Mouse (Mus musculus): ENCODE measurements around the gene Hspg2. TPM values are rescaled to one million over a fixed set of nuclear protein-coding genes. Genes with fewer than 3 reads are reported as not detected.

The Hspg2 gene
- polyA plus RNA-seq, 1 experiment from 2014 or later: 3.4 TPM

DNA sequence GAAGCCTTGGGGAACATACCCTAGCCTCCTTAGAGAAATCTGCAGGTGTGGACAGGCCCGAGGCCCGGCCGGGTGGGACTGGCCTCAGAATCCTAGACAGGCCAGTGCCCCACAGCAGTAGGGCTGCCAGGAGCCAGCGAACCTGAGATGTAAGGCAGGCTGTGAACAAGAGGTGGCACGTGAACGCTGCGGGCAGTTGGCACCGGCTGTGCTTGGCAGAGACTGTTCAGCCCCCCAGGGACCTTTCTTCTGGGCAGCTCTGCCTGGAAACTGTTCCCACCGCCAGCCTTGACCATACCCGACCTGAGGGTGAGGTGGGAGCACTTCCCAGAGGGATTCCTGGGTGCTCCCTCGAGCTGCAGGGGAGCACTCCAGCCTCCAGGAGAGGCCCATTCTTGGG lies 24.0 kb downstream of the Hspg2 start:
- Histone ChIP-seq H3K27ac (ENCODE audit: low read length) (no peak overlapping the region), H3K4me1 (ENCODE audit: control insufficient read depth, insufficient read depth, low read length) (peaks cover 7% of the 10 kb centered on the region; the same call in 1 of the 2 replicates), H3K4me2 (ENCODE audit: low read length) (no peak overlapping the region), H3K9ac (ENCODE audit: low read depth, low read length) (no peak overlapping the region), H3K27me3 (ENCODE audit: control insufficient read depth, insufficient read depth, low read depth, low read length) (no peaks in the 10 kb centered on the region), H3K4me3 (ENCODE audit: low read depth, low read length) (no peak overlapping the region), H3K36me3 (ENCODE audit: control insufficient read depth, insufficient read depth, low read length) (no peaks in the 10 kb centered on the region), H3K9me3 (replicated peaks; ENCODE audit: control insufficient read depth, low read length, poor library complexity, severe bottlenecking) (no peaks in the 10 kb centered on the region)
- WGBS: 75% methylated on average over 11 of the region's 11 CpGs
- ATAC-seq: no peak

DNA sequence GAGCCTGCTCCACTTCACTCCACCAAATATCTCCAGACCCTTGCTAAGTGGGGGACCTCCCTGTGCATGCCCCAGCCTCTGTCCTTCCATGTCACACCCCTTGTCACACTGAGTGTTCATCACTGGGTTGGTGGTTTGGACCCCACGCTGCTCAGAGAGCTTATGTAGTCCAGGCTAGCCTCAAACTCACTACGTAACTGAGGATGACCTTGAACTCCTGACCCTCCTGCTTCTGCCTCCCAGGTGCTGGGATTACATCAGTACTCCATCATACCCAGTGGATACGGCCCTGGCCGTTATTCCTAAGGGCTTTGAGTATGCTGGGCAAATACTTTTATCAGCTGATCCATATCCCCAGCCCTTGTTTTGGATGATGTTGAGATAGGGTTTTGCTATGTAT lies 24.6 kb downstream of the Hspg2 start:
- 97% methylated on average over 4 of the region's 4 CpGs for WGBS
- no peaks in the 10 kb centered on the region for H3K27me3 ChIP-seq (ENCODE audit: control insufficient read depth, insufficient read depth, low read depth, low read length)
- H3K4me2 ChIP-seq (ENCODE audit: low read length): no peak overlapping the region
- H3K9me3 ChIP-seq (replicated peaks; ENCODE audit: control insufficient read depth, low read length, poor library complexity, severe bottlenecking): no peaks in the 10 kb centered on the region
- H3K4me3 ChIP-seq (ENCODE audit: low read depth, low read length): no peak overlapping the region
- H3K36me3 ChIP-seq (ENCODE audit: control insufficient read depth, insufficient read depth, low read length): no peaks in the 10 kb centered on the region
- no peak for ATAC-seq
- no peak overlapping the region for H3K27ac ChIP-seq (ENCODE audit: low read length)
- peaks cover 7% of the 10 kb centered on the region; the same call in 1 of the 2 replicates for H3K4me1 ChIP-seq (ENCODE audit: control insufficient read depth, insufficient read depth, low read length)
- H3K9ac ChIP-seq (ENCODE audit: low read depth, low read length): no peak overlapping the region

DNA sequence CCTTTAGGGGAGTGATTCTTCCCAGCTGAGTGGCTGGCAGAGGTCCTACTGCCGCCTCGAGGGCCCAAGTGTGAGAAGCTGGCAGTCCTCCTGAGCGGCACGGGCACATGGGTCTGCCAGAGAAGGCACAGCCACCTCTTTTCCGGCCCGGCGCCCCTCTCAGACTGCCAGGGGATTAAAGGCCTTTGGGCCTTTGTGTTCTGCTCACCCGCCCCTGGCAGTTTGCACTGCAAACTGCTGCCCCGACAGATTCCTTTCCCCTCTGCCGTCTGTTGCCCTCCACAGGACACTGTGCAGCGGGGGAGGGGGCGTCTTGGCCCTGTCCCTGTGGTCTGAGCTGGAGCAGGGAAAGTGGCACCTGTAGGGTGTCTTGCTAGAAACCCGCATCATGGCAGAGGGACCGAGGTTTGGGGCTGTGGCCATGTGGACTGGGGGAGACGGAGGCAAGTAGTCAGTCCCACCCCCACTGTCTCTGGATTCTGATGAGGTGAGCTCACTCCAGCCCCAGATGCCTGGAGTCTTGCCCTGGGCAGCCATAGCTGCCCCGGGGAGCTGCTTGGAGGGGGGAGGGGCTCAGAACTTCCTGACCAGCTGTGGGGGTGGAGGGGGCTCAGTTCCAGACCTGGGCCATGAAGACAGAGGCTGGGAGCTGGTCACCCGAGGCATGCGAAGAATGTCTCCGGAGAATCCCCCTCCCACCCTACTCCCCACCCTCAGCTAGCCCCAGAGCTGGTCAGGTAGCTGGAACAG lies 26.4 kb downstream of the Hspg2 start:
- no peak overlapping the region for H3K4me2 ChIP-seq (ENCODE audit: low read length)
- no peaks in the 10 kb centered on the region for H3K9me3 ChIP-seq (replicated peaks; ENCODE audit: control insufficient read depth, low read length, poor library complexity, severe bottlenecking)
- H3K27me3 ChIP-seq (ENCODE audit: control insufficient read depth, insufficient read depth, low read depth, low read length): no peaks in the 10 kb centered on the region
- no peak overlapping the region for H3K9ac ChIP-seq (ENCODE audit: low read depth, low read length)
- 5% methylated on average over 19 of the region's 19 CpGs for WGBS
- no peaks in the 10 kb centered on the region for H3K4me1 ChIP-seq (ENCODE audit: control insufficient read depth, insufficient read depth, low read length)
- peak; percentile 45; the same call in 1 of the 2 replicates for ATAC-seq
- no peak overlapping the region for H3K4me3 ChIP-seq (ENCODE audit: low read depth, low read length)
- no peak overlapping the region for H3K27ac ChIP-seq (ENCODE audit: low read length)
- no peaks in the 10 kb centered on the region for H3K36me3 ChIP-seq (ENCODE audit: control insufficient read depth, insufficient read depth, low read length)

DNA sequence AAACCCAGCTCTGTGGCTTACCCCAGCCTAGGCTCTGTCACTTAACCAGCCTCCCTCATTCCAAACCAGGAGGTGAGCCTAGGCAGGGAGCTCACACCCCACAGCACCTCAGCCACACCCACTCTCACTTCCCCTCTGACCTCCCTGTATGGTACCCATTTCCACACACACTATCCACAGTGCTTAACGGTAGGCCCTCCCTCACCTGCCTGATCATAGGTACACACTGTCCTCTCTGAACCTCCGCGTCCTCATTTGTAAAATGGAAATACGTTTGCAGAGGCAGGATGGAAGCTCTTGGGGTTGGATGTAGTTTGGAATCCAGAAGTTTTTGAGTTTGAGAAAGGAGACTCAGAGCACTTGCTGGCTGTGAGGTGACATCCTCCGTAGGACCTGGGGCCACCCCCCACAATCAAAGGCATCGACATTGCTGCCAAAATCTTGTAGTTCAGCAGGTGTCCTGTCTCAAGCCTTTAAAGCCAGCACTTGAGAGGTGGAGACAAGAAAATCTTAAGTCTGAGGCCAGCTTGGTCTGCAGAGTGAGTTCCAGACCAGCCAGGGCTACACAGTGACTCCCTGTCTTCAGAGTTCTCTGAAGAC lies 27.0 kb downstream of the Hspg2 start:
- no peak for ATAC-seq

DNA sequence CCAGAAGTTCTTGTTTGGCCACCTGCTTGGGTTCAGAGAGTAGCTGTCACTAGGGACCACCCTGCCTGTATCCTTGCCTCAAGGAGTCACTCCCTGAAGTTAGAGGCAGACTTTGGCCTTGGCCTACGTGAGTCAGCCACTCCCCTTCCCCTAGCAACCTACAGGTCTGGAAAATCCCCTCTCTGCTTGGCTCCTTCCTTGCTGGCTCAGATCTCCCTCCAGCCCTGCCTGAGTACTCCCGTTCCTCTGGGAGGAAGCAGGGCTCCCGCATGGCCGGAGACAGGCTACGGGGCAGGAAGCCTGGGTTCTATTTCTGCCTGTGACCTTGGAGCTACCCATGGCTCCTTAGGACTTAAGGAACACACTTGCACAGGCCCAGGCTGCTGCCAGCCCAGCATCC lies 28.8 kb downstream of the Hspg2 start:
- Histone ChIP-seq H3K9me3 (replicated peaks; ENCODE audit: control insufficient read depth, low read length, poor library complexity, severe bottlenecking) (no peaks in the 10 kb centered on the region), H3K36me3 (ENCODE audit: control insufficient read depth, insufficient read depth, low read length) (no peaks in the 10 kb centered on the region), H3K4me3 (ENCODE audit: low read depth, low read length) (no peak overlapping the region), H3K4me2 (ENCODE audit: low read length) (no peak overlapping the region), H3K27ac (ENCODE audit: low read length) (no peak overlapping the region), H3K27me3 (ENCODE audit: control insufficient read depth, insufficient read depth, low read depth, low read length) (no peaks in the 10 kb centered on the region), H3K9ac (ENCODE audit: low read depth, low read length) (no peak overlapping the region), H3K4me1 (ENCODE audit: control insufficient read depth, insufficient read depth, low read length) (no peaks in the 10 kb centered on the region)
- ATAC-seq: no peak
- 72% methylated on average over 5 of the region's 5 CpGs for WGBS

More for the DNA sequence above, 27.0 kb downstream of the Hspg2 start:
- no peak overlapping the region for H3K4me2 ChIP-seq (ENCODE audit: low read length)
- H3K27me3 ChIP-seq (ENCODE audit: control insufficient read depth, insufficient read depth, low read depth, low read length): no peaks in the 10 kb centered on the region
- H3K27ac ChIP-seq (ENCODE audit: low read length): no peak overlapping the region
- H3K4me3 ChIP-seq (ENCODE audit: low read depth, low read length): no peak overlapping the region
- H3K9me3 ChIP-seq (replicated peaks; ENCODE audit: control insufficient read depth, low read length, poor library complexity, severe bottlenecking): no peaks in the 10 kb centered on the region
- no peaks in the 10 kb centered on the region for H3K36me3 ChIP-seq (ENCODE audit: control insufficient read depth, insufficient read depth, low read length)
- H3K4me1 ChIP-seq (ENCODE audit: control insufficient read depth, insufficient read depth, low read length): no peaks in the 10 kb centered on the region
- no peak overlapping the region for H3K9ac ChIP-seq (ENCODE audit: low read depth, low read length)
- WGBS: 61% methylated on average over 6 of the region's 6 CpGs

DNA sequence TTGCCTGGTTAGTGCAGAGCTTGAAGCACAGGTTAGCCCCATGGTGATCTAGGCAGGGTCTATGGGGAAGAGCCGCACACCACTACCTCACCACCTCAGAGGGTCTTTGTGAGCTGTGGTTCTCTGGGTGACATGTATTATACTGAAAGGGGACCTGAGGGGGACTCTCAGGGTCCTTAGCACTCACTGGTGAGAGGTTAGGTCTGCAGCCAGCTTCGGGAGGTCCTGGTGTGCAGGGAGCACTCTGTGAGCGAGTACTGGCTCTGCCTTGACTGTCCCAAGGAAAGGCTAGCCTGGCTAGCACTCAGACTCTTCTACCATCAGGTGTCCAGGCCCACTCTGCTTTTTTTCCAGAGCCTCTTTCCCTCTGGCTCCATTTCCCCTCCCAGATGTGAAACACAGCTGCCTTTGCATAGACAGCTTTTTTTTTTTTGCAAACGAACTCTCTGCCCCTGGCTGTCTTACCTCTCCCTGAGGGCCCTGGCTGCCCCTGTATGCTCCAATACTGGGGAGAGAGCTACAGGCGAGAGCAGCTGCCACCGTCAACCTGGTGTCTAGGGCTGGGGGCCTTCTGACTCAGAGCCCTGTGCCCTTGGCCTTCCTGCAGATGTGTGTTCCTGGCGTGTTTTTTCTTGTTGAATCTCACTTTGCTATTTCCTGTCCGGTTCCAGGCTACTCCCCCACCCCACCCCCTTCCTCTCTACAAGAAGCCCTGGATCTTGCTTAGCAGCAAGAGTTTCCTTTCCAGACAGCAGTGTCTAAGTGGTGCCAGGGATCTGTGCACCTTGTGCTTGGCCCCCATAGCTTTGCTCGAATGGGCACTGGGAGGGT lies 29.5 kb downstream of the Hspg2 start:
- WGBS: 70% methylated on average over 9 of the region's 9 CpGs
- no peaks in the 10 kb centered on the region for H3K27me3 ChIP-seq (ENCODE audit: control insufficient read depth, insufficient read depth, low read depth, low read length)
- no peak overlapping the region for H3K4me2 ChIP-seq (ENCODE audit: low read length)
- no peak overlapping the region for H3K9ac ChIP-seq (ENCODE audit: low read depth, low read length)
- H3K4me3 ChIP-seq (ENCODE audit: low read depth, low read length): no peak overlapping the region
- H3K9me3 ChIP-seq (replicated peaks; ENCODE audit: control insufficient read depth, low read length, poor library complexity, severe bottlenecking): no peaks in the 10 kb centered on the region
- H3K27ac ChIP-seq (ENCODE audit: low read length): peak overlapping the region; percentile 37; the same call in 1 of the 2 replicates
- no peaks in the 10 kb centered on the region for H3K4me1 ChIP-seq (ENCODE audit: control insufficient read depth, insufficient read depth, low read length)
- H3K36me3 ChIP-seq (ENCODE audit: control insufficient read depth, insufficient read depth, low read length): no peaks in the 10 kb centered on the region
- no peak for ATAC-seq

DNA sequence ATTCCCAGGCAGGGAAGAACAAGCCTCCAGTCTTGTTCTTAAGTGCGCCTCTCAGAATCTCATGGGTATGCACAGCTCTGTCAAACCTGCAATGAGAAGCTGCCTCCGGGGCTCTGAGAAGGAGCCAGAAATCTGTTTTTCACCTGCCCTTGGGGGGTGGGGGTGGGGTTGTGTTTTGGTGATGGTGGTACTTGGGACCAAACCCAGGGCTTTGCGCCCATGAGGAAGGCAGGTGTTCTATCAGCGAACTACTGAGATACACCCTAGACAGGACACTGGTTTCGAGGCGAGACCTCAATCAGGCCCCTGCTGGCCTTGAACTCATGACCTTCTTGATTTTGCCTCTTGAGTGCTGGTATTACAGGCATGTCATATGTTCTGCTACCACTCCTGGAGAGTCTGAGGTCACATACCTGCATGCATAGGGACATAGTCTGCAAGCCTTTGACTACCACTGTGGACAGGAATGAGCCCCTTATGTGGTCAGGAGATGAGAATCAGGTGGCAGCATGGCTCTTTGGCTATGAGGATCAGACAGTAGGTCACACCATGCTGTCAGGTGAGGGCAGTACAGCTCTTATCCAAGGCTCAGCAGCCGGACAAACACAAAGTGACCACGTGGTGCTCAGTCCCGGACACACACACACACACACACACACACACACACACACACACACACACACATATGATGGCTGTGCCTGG lies 30.5 kb downstream of the Hspg2 start:
- H3K9ac ChIP-seq (ENCODE audit: low read depth, low read length): no peak overlapping the region
- no peak overlapping the region for H3K4me2 ChIP-seq (ENCODE audit: low read length)
- H3K9me3 ChIP-seq (replicated peaks; ENCODE audit: control insufficient read depth, low read length, poor library complexity, severe bottlenecking): no peaks in the 10 kb centered on the region
- 86% methylated on average over 9 of the region's 9 CpGs for WGBS
- no peaks in the 10 kb centered on the region for H3K36me3 ChIP-seq (ENCODE audit: control insufficient read depth, insufficient read depth, low read length)
- no peak for ATAC-seq
- H3K27ac ChIP-seq (ENCODE audit: low read length): no peak overlapping the region
- no peak overlapping the region for H3K4me3 ChIP-seq (ENCODE audit: low read depth, low read length)
- H3K4me1 ChIP-seq (ENCODE audit: control insufficient read depth, insufficient read depth, low read length): no peaks in the 10 kb centered on the region
- H3K27me3 ChIP-seq (ENCODE audit: control insufficient read depth, insufficient read depth, low read depth, low read length): no peaks in the 10 kb centered on the region

DNA sequence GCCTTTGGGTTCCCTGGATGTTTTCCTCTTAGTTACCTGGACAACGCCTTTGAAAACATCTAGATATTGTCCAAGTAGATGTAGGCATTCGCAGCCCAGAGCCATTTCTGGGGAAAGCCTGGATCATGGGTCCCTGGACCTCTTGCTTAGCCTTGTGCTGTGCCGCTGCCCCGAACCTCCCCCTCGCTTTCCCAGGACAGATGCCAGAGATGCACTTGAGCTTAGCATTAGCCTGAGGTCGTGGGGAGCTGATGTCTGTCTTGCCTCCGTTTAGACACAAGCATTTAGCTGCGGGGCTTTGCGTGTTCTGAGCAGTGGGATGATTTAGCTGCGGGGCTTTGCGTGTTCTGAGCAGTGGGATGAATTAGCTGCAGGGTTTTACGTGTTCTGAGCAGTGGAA lies 31.6 kb downstream of the Hspg2 start:
- no peaks in the 10 kb centered on the region for H3K27me3 ChIP-seq (ENCODE audit: control insufficient read depth, insufficient read depth, low read depth, low read length)
- H3K9ac ChIP-seq (ENCODE audit: low read depth, low read length): no peak overlapping the region
- no peak overlapping the region for H3K4me3 ChIP-seq (ENCODE audit: low read depth, low read length)
- H3K27ac ChIP-seq (ENCODE audit: low read length): no peak overlapping the region
- H3K9me3 ChIP-seq (replicated peaks; ENCODE audit: control insufficient read depth, low read length, poor library complexity, severe bottlenecking): no peaks in the 10 kb centered on the region
- ATAC-seq: no peak
- no peaks in the 10 kb centered on the region for H3K36me3 ChIP-seq (ENCODE audit: control insufficient read depth, insufficient read depth, low read length)
- WGBS: 82% methylated on average over 12 of the region's 12 CpGs
- H3K4me1 ChIP-seq (ENCODE audit: control insufficient read depth, insufficient read depth, low read length): no peaks in the 10 kb centered on the region
- H3K4me2 ChIP-seq (ENCODE audit: low read length): no peak overlapping the region

All from midbrain, embryonic 16.5 days (tissue).